In genomic region chr9:73112919-73113906, GRCm38 (mm10) we compare ENCODE assay signal across 8 mouse cellular contexts. TPM values are rescaled to one million over a fixed set of nuclear protein-coding genes. Genes with fewer than 3 reads are reported as not detected.
DNase-seq lines count a peak whose midpoint lies in the region; ATAC-seq and TF ChIP-seq lines count a peak whose summit lies in the region.

TSS of gene Rsl24d1 (plus strand) at chr9:73113426.

- TF ChIP-seq POLR2A in kidney, adult 2 months (IDR thresholded peaks at IDR 0.05; ENCODE audit: low read depth, low read length), result peak; percentile 39
- TF ChIP-seq POLR2A in spleen, adult 2 months (IDR thresholded peaks at IDR 0.05; ENCODE audit: low read depth, low read length), result peak; percentile 34; the same call in 1 of the 2 replicates

- peak within 1 kb of the TSS; percentile 75 for H3K4me3 ChIP-seq in embryonic facial prominence, embryonic 13.5 days
- peak within 1 kb of the TSS; percentile 82 for H3K4me3 ChIP-seq in kidney, adult 2 months (ENCODE audit: insufficient read depth, low read depth, low read length)
- peak within 1 kb of the TSS; percentile 93 for H3K4me3 ChIP-seq in limb, embryonic 12.5 days (replicated peaks)
- peak within 1 kb of the TSS; percentile 97 for H3K4me3 ChIP-seq in midbrain, embryonic 15.5 days
- H3K4me3 ChIP-seq in spleen, adult 2 months (ENCODE audit: extremely low read depth, insufficient read depth, insufficient read length), result peak within 1 kb of the TSS; percentile 99

- no peak for TF ChIP-seq CTCF in kidney, adult 2 months (conservative IDR thresholded peaks at IDR 0.05; ENCODE audit: insufficient read depth, insufficient read length, low read depth, low read length)
- no peak for TF ChIP-seq CTCF in spleen, adult 2 months (IDR thresholded peaks at IDR 0.05; ENCODE audit: extremely low read depth, insufficient read depth, insufficient read length, insufficient replicate concordance)

- under 1% methylated on average over 64 of the region's 64 CpGs for WGBS in embryonic facial prominence, embryonic 13.5 days
- under 1% methylated on average over 64 of the region's 64 CpGs for WGBS in kidney, adult 2 months
- 1% methylated on average over 64 of the region's 64 CpGs for WGBS in limb, embryonic 12.5 days
- WGBS in midbrain, embryonic 15.5 days, result under 1% methylated on average over 64 of the region's 64 CpGs
- WGBS in spleen, adult 2 months, result under 1% methylated on average over 64 of the region's 64 CpGs

- H3K4me1 ChIP-seq in embryonic facial prominence, embryonic 13.5 days, result peaks cover 7% of the 10 kb centered on the region; the same call in 1 of the 2 replicates
- H3K4me1 ChIP-seq in kidney, adult 2 months (ENCODE audit: control insufficient read depth, insufficient read depth, low read length), result no peaks in the 10 kb centered on the region; the same call in 1 of the 2 replicates
- peaks cover 8% of the 10 kb centered on the region for H3K4me1 ChIP-seq in limb, embryonic 12.5 days (replicated peaks)
- peaks cover 13% of the 10 kb centered on the region for H3K4me1 ChIP-seq in midbrain, embryonic 15.5 days
- no peaks in the 10 kb centered on the region; the same call in 1 of the 2 replicates for H3K4me1 ChIP-seq in spleen, adult 2 months (ENCODE audit: control insufficient read depth, insufficient read depth, insufficient read length)

- peak; percentile 92 for ATAC-seq in embryonic facial prominence, embryonic 13.5 days (ENCODE audit: insufficient number of reproducible peaks, insufficient read depth, low FRiP score, low TSS enrichment, low read depth)
- peak; percentile 96 for ATAC-seq in limb, embryonic 12.5 days (ENCODE audit: insufficient number of reproducible peaks, insufficient read depth, low FRiP score, low TSS enrichment, low read depth)
- ATAC-seq in midbrain, embryonic 15.5 days (replicated peaks), result peak; percentile 99

- H3K27me3 ChIP-seq in embryonic facial prominence, embryonic 13.5 days, result no peaks in the 10 kb centered on the region
- no peaks in the 10 kb centered on the region for H3K27me3 ChIP-seq in kidney, adult 2 months (replicated peaks; ENCODE audit: control insufficient read depth, insufficient read depth, low read length)
- H3K27me3 ChIP-seq in limb, embryonic 12.5 days, result no peaks in the 10 kb centered on the region; the same call in 1 of the 2 replicates
- 0 out of 2 replicates have a peak, but pooled peaks cover 2% of the 10 kb centered on the region for H3K27me3 ChIP-seq in midbrain, embryonic 15.5 days (replicated peaks)
- no peaks in the 10 kb centered on the region for H3K27me3 ChIP-seq in spleen, adult 2 months (ENCODE audit: control insufficient read depth, insufficient read depth, low read length)

- H3K9ac ChIP-seq in embryonic facial prominence, embryonic 13.5 days, result peak within 1 kb of the TSS; percentile 82
- peak within 1 kb of the TSS; percentile 79 for H3K9ac ChIP-seq in limb, embryonic 12.5 days (replicated peaks)
- H3K9ac ChIP-seq in midbrain, embryonic 15.5 days, result peak within 1 kb of the TSS; percentile 93

- H3K9me3 ChIP-seq in embryonic facial prominence, embryonic 13.5 days, result no peaks in the 10 kb centered on the region
- no peaks in the 10 kb centered on the region for H3K9me3 ChIP-seq in limb, embryonic 12.5 days
- H3K9me3 ChIP-seq in midbrain, embryonic 15.5 days, result no peaks in the 10 kb centered on the region

- H3K36me3 ChIP-seq in embryonic facial prominence, embryonic 13.5 days, result peaks cover 29% of the 10 kb centered on the region
- no peaks in the 10 kb centered on the region; the same call in 1 of the 2 replicates for H3K36me3 ChIP-seq in kidney, adult 2 months (ENCODE audit: control insufficient read depth, insufficient read depth, low read length)
- H3K36me3 ChIP-seq in limb, embryonic 12.5 days, result peaks cover 27% of the 10 kb centered on the region
- H3K36me3 ChIP-seq in midbrain, embryonic 15.5 days (replicated peaks), result peaks cover 10% of the 10 kb centered on the region
- peaks cover 10% of the 10 kb centered on the region for H3K36me3 ChIP-seq in spleen, adult 2 months (ENCODE audit: control insufficient read depth, insufficient read depth, low read length)

- H3K27ac ChIP-seq in embryonic facial prominence, embryonic 13.5 days, result peak within 1 kb of the TSS; percentile 80
- 0 out of 2 replicates have a peak within 1 kb of the TSS, but pooled peaks have one; percentile 17 for H3K27ac ChIP-seq in kidney, adult 2 months (ENCODE audit: insufficient read depth, low read depth, low read length)
- H3K27ac ChIP-seq in limb, embryonic 12.5 days, result peak within 1 kb of the TSS; percentile 76; the same call in 1 of the 2 replicates
- peak within 1 kb of the TSS; percentile 83 for H3K27ac ChIP-seq in midbrain, embryonic 15.5 days
- peak within 1 kb of the TSS; percentile 79 for H3K27ac ChIP-seq in spleen, adult 2 months (ENCODE audit: insufficient read depth, low read length)

- peak; percentile 93 for DNase-seq in 3T3-L1 (ENCODE audit: low read depth, low spot score)
- DNase-seq in adrenal gland, postnatal 36 days, result peak; percentile 89
- DNase-seq in heart, adult 18-20 months, result peak; percentile 91 to 93
- peak; percentile 95 for DNase-seq in kidney, adult 2 months
- DNase-seq in spleen, adult 2 months (ENCODE audit: low read depth in 1 of 2, low spot score in 2 of 2), result peak; percentile 79

- peak within 1 kb of the TSS; percentile 77 for H3K4me2 ChIP-seq in embryonic facial prominence, embryonic 13.5 days
- H3K4me2 ChIP-seq in limb, embryonic 12.5 days, result peak within 1 kb of the TSS; percentile 69
- H3K4me2 ChIP-seq in midbrain, embryonic 15.5 days, result peak within 1 kb of the TSS; percentile 59

RNA-seq across cellular contexts. Expression of gene Rsl24d1, which starts in this region (rescaled TPM):
- total RNA-seq in adrenal gland, postnatal 36 days (2021), result 10 to 100 TPM; 63.9 to 73.6 TPM
- 141 and 144 TPM in 2 replicates for polyA plus RNA-seq in embryonic facial prominence, embryonic 13.5 days (2015; fragmentation: Nextera tagmentation; extraction: Ambion mirVana)
- 10 to 100 TPM; 46.0 to 53.9 TPM for total RNA-seq in heart, adult 18-20 months (2021)
- 17.7 and 24.5 TPM in 2 replicates for polyA plus RNA-seq in kidney, adult 2 months (2012; rRNA removed)
- polyA plus RNA-seq in limb, embryonic 12.5 days (2016; fragmentation: Nextera tagmentation; extraction: Ambion mirVana), result 143 and 145 TPM in 2 replicates
- polyA plus RNA-seq in midbrain, embryonic 15.5 days (2015; fragmentation: Nextera tagmentation; extraction: Ambion mirVana), result 96.0 and 100 TPM in 2 replicates
- 10.0 and 10.6 TPM in 2 replicates for polyA plus RNA-seq in spleen, adult 2 months (2012; rRNA removed)

Comparison
In these comparisons a context has a peak if more than half of its experiments do, and no peak if none do; other contexts are left out.
1. Peak in every context shown above with its lines: DNase-seq, ATAC-seq, H3K4me3 ChIP-seq and H3K27ac ChIP-seq.
2. H3K27ac ChIP-seq: peak in every context shown above with its lines; median percentile 83 in midbrain, embryonic 15.5 days; 80 in embryonic facial prominence, embryonic 13.5 days; 79 in spleen, adult 2 months; 76 in limb, embryonic 12.5 days; 17 in kidney, adult 2 months.